Mouse (Mus musculus) gonadal fat pad, adult 2 months (tissue): ENCODE measurements at regions not wholly inside any gene's neighbourhood (a gene's known extent, or its start where the extent isn't known, plus 50 kb on each side); places are given as distances from the start of the nearest gene placed in this dataset.

Experiments used
- DNase-seq: peaks from one replicate; pipeline ENCODE4 v3.0.0-alpha.2; 2012; ENCODE audit warnings: low read depth

DNA sequence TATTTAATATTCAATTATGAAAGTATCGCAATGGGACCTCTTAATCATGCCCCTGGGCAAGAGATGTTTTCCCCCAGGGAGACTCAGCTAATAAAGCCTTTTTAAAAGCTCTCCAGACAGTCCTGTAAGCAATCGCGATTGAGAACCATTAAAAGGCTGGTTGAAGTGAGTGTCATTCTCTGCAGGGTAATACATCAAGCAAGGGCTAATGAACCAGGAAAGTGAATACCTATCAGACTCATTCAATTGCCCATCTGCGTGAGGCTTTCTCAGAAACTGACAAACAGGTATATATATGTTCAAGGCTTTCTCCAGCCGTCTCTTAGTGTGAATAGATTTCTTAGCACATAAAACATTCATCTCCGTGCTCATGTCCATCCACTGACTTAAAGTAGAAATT lies 286.8 kb upstream of the Xrcc4 start:
- no peak for DNase-seq

DNA sequence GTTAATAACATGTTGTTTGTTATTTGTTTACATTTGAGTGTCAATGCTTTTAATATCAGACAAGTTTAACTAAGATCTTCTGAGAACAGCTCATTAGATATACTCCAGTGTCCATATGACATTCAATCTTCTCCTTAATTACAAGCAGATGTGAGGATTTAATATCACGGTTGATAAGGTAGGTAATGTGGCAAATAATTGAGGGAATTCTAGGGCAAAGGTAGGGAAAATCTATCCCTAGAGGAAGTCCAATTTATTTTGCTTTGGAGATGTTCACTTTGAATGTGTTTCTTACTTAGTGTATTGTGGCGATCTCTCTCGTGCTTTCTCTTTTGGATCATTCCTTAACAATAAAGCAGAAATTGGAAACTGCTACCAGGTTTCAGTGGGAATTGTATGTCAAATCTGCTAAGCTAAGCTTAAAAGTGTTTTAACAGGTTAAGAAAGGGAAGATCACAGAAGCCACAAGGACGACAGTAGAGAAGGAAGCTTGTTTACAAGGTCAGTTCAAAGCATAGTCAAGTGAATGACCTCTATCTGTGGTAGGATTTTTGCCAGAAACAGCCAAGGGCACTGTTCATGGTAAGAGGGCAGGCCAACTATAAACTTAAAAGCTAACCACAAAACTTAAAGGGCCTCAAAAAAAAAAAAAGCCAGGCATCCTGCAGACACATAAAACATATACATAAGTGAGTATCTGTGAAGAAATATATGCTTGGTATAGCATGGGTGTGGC lies 282.2 kb upstream of the Xrcc4 start:
- no peak for DNase-seq

DNA sequence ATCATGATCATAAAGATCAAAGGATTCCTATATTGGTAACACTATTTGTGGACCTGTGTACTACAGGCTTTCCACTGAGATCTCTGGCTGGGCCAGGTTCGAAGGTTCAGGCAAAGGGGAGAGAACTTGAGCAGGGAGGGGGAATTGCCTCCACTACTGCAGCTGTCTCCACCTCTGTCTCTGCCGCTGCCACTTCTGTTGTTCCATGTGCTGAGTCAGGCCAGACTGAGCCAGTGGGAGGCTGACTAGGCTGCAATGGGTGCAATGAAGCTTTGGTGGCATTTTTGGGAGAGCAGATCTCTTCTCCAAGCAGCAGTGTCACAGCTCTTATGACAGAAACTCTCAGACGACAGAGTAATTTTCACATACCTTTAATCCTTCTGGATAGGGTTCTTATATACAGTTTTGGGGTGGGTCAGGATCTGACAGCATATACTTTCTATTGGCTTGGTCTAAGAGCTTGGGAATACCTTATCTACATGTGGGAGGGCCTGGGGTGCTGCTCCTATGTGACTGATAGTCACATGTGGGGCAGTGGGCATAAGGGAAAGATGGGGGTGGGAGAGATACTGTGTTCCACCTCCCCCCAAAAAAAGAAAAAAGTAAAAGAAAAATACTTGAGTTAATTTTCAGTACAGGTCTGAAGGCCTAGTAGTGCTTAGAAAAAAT lies 281.5 kb upstream of the Xrcc4 start:
- no peak for DNase-seq

DNA sequence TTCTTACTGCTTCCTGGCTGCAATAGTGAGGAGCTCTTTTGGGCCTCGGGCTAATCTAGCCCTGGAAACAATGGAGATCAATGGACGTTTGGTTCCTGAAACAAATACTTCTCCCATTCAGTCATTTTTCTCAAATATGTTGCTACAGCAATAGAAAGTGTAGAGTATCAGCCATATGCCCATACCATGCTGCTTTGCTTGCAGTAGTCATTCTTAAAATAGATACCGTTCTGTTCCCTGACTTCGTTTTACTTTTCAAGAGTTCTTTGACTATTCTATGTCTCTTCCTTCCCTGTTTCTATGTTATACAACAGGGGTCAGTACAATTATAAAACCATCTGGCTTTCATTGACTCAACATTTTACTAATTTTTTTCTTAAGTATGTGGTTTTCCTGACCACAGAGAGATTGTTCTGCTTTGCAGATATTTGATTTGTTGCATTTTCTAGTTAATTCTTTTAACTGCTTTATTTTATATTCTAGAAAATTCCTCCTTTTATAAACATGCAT lies 275.2 kb upstream of the Xrcc4 start:
- no peak for DNase-seq

DNA sequence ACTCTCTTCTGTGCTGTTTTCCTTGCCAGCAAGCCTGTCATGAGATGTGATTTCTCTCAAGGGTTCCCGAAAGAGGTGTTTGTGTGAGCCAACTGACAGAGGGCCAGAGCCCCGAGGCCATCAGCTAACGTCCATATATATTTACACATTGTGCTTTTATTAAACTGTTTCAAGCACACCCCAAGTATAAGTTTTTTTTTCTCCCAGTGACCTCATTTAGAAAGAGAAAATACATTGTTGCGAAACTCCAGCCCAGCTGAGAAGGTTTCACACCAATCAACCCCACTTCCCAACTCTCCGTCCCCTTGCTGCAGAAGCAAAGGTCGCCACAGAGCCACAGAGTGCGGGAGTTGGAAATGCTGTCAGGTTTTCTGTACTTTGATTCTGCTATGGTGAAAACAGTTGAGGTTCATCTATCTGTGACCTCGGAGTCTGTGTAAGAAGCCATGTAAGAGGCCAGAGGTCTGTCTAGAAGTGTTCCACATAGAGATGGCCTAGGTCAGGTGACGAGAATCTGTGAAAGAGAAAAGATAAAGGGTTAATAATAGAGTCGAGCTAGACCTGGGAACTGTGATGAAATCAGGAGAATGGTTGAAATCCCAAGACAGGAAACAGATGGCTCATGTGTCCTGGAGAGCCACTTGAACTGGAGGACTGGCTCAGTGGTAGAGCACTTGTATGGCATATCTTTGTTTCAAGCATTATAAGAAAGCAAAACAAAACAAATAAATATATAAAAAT lies 270.6 kb upstream of the Xrcc4 start:
- DNase-seq: peak; percentile 16

DNA sequence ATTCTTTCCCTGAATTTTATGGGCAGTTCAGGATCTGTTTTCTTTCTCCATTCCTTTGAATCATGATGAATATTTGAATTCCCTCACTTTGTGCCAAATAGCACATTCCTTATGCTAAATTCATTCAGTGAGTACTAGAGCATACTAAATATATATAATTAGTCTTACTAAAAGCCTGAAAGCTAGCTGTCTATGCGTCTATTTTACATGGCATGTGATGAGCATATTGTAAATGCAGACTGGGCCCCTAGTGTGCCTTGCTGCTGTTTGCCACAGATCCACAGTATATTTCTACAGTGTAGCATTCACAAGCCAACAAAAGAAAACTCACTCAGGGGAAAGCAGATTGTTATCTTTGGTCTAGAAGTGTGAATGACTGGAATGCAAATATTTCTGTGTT lies 268.7 kb upstream of the Xrcc4 start:
- DNase-seq: no peak

DNA sequence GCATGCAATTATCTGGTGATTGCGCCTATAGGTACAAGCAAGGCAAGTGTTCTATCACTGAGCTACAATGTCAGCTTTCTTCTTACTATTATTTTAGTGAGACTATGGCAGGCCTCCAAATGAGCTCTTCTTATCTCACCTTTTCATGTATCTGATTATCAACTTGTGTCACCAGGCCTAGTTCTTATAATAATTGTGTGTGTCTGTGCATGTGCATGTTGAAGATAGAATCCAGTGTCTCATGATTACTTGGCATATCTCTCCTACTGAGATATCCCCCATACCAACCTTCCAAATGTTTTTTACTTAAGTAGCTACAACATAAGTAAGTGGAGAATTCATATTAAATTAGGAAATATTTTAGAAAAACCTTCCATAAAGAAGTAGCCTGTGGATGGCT lies 266.2 kb upstream of the Xrcc4 start:
- no peak for DNase-seq

DNA sequence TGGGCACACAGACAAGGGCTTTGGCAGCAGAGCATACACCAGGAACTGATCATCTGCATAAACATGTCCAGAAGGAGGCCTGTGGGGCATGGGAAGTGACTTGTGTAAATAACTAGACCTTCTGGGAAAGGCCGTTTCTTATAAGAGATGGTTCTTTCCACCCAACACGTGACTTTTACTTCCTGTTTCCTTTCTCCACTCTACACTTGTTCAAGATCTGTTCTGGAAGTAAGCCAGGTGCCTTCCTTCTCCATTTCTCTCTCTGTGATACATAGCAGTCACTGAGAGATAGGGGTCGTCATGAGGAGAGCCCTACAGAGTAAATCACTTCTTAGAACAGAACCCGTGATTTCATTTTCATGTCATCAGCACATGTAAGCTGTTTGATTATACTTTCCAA lies 253.4 kb upstream of the Xrcc4 start:
- DNase-seq: no peak

DNA sequence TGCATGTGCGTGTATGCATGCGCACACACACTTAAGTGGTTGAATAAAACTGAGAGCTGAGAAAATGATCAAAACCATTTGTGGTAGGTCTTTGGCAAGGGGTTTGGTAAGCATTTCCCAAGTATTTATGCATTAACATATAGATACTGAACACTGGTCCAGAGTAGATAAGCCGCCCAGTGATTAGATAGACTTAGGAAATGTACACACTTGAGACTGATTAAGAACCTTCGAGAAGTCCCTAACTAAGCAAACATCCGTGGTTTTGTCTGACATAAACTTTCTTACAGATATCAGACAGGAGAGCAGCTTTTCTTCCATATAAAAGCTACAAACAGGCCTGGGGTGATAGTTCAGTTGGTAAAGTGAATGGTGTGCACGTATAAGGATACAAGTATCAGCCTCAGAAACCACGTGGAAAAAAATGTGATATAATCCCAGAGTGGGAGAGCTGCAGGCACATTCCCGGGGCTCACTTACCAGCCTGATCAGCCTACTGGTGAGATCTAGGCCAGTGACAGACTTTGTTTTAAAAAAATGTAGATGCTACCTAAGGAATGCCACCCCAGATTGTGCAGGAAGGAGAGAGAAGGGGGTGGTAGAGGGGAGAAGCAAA lies 252.3 kb upstream of the Xrcc4 start:
- no peak for DNase-seq

DNA sequence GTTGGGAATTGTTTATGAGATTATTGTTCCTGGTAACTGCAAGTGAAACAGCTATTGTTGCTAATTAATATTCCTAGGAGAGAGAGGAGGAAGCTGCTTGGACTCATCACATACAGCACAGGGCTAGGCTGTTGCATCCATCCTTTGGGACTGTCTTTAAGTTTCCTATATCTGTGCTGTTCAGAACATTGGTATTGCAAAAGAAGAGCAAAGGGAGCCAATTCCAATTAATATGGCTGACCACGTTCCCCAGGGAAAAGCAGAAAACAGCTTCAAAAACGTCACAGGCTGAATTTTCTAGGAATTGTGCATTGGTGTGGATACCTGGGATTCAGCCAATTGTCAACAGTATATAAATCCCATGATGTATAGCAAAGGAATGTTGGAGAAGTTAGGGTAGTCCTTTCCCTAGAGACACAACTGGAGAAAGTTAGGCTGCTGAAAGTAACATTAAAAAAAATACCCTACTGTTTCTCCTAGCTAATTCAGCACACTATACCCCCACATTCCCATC lies 251.3 kb upstream of the Xrcc4 start:
- no peak for DNase-seq

DNA sequence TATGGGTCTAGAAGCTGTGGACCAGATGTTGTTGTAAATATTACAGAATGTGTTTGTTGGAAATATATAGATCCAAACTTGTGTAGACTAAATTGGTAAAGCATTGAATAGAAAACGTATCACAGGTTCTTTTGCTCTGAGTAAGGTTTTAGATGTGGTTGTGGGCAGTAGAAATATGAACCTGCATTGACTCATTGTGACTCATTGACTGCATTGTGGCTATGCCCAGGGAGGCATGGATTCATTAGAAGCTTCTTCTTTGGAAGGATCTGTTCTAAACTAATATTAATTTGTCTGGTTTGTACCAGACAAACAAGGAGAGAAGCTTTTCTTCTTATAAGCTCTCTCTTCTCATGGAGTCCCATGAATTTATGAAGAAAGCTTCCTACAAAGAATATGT lies 248.2 kb upstream of the Xrcc4 start:
- DNase-seq: no peak

DNA sequence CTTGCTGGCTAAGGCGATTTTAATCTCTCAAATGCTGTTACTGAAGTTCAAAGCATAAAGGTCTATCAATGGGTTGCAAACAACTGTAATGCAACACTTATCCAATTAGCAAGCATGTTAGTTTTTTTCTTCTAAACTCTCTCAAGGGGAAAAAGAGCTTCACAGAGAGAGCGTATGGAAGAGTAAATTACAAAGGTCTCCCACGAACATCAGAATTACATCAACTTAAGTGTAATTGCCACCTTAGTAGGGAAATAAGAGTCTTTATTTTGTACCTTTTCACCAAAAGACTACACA lies 246.3 kb upstream of the Xrcc4 start:
- DNase-seq: no peak

DNA sequence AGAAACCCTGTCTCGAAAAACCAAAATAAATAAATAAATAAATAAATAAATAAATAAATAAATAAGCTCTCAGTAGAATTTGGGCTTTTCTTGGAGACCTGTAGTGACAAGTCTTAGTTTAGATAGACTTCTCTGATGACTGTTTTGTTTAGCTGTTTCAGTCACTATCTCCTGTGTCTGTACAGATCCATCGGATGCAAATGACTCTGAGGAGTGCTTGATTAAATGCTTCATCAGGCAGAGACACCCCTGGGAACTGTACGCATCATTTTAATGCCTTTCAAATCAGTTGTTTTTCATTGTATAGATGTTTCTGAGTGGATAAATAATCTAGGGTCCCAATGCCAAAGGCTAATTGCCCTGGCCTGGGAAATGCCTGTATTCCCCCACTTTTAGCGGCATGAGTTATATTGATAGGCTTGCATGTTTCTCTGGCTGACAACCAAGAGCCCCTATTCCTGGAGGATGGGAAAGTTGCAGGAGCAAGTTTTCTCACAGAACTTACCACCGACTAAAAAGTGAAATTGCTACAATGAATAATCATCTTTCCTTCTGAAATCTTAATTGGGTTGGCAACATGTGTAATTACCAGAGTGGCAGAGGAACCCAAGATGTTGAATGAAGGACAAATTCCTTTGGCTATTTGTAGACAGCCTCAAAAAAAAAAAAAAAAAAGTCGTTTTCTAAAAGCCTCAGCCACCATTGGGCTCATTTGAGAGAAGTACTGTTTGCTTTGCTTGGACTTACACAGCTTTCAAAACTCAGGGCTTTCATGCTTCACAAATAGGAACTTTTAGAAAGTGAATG lies 245.7 kb upstream of the Xrcc4 start:
- no peak for DNase-seq

DNA sequence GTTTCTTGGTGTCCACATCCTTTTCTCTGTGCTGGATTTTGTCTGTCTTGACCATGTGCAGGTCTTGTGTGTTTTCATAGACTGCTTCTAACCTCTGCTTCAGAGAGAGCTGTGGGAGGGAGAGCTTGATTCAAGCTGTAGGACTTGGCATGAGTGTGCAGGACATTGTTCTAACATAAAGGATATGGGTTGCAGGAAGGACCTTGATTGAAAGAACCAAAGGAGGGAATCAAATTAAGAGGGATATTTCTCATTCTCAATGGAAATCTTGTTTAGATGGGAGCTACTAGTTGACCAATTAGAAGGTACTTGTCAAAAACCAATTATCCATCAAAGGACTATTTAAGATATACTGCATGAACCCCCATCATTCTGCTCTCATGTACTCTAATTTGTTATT lies 244.9 kb upstream of the Xrcc4 start:
- no peak for DNase-seq

DNA sequence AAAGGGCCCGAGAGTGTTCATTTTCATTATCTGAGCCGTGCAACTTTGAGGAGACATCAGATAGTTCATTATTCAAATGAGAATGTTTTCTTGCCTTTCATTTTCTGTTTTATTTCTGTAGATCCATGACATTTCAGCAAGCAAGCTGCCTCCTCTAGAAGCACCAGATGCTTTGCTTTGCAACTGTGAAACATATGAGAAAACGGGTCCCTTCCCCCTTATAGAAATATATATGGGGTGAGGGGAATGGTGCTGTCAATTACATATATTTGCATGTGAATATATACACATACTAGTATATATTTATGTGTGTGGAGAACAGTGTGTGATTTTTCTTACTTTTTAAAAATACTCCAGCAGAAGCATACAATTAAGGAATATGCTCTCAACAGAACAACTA lies 235.8 kb upstream of the Xrcc4 start:
- no peak for DNase-seq

DNA sequence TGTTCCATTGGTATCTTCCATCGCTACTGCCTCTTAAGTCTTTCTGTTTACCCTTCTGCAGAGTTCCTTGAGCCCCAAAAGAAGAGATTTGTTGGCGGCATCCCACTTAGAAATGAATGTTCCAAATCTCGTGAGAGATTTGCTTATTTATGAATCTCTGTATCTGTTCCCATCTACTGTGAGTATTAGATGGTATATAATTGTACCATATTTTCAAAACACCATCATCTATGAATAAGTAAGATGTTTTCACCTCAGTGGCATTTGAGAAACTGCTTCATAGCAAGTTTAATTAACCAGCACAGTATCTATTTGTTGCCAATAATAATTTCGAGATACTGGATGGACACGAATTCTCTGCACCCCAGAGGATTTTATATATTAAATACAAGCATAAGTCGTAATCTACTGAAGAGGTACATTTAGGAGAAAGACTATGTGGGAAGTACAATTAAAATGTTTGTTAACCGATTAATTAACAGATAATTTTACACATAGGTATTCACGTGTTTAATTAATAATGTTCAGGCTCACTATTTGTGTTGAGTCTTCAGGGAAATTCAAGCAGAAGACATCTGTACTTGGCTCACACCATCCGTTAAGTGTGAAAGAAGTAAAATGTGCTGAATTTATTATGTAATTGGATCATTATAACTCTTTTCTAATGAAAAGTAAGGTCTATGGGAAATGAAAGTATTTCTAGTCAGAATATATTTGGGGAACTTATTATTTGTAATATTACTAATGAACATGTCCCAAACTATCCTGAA lies 224.0 kb upstream of the Xrcc4 start:
- DNase-seq: no peak

DNA sequence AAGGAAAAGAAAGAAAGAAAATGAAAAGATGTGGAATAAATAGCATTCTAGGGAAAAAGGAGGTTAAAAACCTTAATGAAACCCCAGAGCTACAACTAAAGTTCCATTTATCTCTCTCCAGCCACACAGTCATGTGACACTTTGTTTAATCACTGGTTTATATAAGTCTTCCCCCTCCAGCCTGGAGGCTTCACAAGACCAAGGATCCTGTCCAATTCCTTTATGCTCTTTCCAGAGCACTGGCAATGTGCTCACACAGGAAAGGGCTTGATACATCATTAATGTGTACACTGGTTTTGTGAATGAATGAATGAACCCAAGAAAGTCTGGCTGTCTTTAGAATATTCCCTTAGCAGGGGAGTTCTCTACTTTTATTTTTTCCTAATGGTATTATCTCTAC lies 221.1 kb upstream of the Xrcc4 start:
- no peak for DNase-seq

DNA sequence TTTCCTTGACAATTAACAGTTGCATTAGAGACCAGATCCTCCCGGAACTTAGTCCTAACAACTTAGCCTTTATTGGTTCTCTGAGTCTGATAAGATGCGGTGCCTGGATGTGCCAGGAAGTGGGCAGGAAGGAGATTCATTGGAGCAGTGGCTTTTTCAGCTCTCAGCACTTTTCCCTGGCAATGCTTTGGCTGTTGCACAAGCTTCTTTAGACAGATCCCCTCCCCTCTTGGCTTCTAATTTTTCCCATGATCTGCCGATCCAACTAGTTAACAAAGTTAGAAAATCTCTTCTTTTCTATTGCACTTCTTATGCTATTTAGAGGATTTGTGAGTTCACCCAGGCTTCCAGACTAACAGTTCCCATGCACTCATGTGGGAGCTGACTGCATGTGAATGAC lies 211.1 kb upstream of the Xrcc4 start:
- DNase-seq: no peak

DNA sequence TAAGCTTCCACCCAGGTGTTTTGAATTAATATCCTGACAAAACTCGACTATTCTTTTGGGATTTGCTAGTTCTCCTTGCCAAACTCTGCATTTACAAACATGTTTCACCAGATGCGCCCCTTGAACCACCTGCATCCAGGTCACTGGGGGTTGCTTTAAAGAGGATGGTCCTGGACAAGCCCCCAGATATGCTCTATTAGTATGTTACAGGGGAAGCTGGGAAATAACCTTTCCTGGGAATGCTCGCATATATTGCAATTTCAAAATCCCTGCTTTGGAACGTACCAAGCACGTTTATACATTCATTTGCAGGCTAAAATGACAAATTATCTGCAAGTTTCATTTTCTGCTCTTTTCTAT lies 205.2 kb upstream of the Xrcc4 start:
- no peak for DNase-seq

DNA sequence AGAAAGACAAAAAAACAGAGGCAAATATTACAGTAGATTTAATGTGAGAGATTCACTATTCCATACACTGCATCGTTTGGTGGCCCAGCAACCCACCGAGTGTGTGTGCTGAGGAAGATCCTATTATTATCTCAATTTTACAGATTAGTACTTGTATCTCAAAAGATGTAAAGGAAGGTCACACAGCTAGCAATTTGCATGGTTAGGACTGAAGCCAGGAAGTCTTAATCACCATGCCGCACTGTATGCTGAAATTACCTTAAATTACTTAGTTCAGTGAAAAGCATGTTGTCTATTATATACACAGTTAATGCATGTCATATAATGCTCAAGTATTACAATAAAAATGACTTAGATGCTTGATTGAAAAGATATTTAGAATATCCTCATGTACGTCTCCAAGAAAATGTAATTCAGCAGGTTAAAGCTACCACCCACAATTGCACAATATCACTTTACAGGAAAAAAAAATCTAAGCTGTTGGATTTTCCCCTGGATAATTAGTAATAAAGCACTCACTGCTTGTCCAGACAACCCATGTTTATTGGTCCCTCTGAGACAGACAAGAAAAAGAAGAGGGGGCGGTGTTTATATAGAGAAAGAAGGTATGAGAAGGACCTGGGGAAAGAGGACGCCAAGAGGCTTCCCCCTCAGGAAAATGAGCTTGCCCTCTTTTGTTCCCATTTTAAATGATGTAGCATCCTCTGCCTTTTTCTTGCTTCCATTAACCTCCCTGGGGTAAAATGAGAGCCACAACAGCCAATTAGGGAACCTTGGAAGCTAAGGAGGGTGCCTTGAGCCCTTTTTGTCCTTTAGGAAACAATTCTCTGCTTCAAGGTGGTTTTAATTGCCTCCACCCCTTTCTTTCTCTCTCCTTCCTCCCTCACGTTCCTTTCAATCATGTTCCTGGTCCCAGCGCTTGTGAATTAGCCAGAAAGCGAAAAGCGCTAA lies 204.6 kb upstream of the Xrcc4 start:
- no peak for DNase-seq
